ENCODE assay signal across 10 mouse cellular contexts in the genomic region with DNA sequence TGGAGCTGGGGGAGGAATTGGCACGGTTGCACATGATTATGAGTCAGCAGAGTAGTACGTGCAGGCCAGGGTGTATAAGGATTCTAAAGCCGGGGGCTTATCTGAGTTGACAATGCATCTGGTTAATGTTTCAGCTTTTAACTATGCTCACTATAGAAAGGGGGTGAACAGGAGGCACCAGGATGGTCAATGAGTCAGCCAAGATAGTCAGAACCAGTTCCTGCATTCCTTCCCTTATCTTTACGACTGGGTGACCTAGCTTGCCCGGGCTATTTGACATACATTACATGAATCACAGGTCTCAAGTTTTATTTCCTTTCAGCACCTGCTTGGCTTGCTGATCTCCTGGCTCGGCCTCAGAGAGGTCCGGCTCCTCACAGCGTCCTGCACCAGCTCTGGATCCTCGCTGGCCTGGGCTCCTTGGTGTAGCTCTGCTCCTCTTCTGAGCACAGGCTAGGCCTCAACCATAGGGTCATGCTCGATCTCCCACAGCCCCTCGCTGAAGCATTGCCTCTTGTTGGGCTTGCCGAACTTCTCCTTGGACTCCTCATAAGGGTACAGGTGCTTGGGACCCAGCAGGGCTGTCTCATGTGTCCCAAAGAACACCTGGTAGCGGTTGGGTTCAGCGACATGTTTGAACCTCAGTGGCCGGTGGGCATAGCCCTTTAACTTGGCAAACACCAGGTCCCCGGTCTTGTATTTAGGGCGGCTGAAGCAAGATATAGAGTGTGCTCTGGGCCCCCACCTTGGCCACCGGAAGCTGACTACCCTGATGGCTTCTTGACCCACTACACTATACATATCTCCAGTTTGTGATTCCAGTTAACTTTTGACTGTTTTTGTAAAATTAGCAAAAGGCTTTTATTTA. TPM values are rescaled to one million over a fixed set of nuclear protein-coding genes. Genes with fewer than 3 reads are reported as not detected.
DNase-seq lines count a peak whose midpoint lies in the region; ATAC-seq lines count a peak whose summit lies in the region.
"Had no signal": no experiment of that assay in that cellular context is flagged by ENCODE, and none has a peak within 500 bp of the region (broad histone marks: within the 10 kb centered on the region; RNA-seq: fewer than 3 reads in every experiment).

No protein-coding gene starts in this region.

- WGBS in kidney, embryonic 14.5 days: 88% methylated on average over 18 of the region's 18 CpGs
- WGBS in embryonic facial prominence, embryonic 13.5 days: 87% methylated on average over 18 of the region's 18 CpGs
- 89% methylated on average over 18 of the region's 18 CpGs for WGBS in hindbrain, embryonic 15.5 days
- 94% methylated on average over 18 of the region's 18 CpGs for WGBS in neural tube, embryonic 14.5 days
- WGBS in forebrain, embryonic 16.5 days: 94% methylated on average over 18 of the region's 18 CpGs

- H3K9ac ChIP-seq in kidney, embryonic 14.5 days (ENCODE audit: low read depth, low read length): no peak overlapping the region
- no peak overlapping the region for H3K9ac ChIP-seq in embryonic facial prominence, embryonic 13.5 days
- H3K9ac ChIP-seq in hindbrain, embryonic 15.5 days: no peak overlapping the region
- no peak overlapping the region for H3K9ac ChIP-seq in neural tube, embryonic 14.5 days (replicated peaks; ENCODE audit: low read depth, low read length)
- H3K9ac ChIP-seq in forebrain, embryonic 16.5 days (replicated peaks; ENCODE audit: low read depth, low read length): no peak overlapping the region

- H3K4me2 ChIP-seq in kidney, embryonic 14.5 days (replicated peaks; ENCODE audit: low read depth, low read length): no peak overlapping the region
- no peak overlapping the region for H3K4me2 ChIP-seq in embryonic facial prominence, embryonic 13.5 days
- no peak overlapping the region for H3K4me2 ChIP-seq in hindbrain, embryonic 15.5 days
- H3K4me2 ChIP-seq in neural tube, embryonic 14.5 days (ENCODE audit: low read depth, low read length): no peak overlapping the region
- no peak overlapping the region for H3K4me2 ChIP-seq in forebrain, embryonic 16.5 days (ENCODE audit: low read length)

- no peak overlapping the region for H3K27ac ChIP-seq in kidney, embryonic 14.5 days (ENCODE audit: low read depth, low read length)
- no peak overlapping the region for H3K27ac ChIP-seq in embryonic facial prominence, embryonic 13.5 days
- no peak overlapping the region for H3K27ac ChIP-seq in hindbrain, embryonic 15.5 days (replicated peaks)
- H3K27ac ChIP-seq in neural tube, embryonic 14.5 days (ENCODE audit: low read depth, low read length): no peak overlapping the region
- no peak overlapping the region for H3K27ac ChIP-seq in forebrain, embryonic 16.5 days (ENCODE audit: low read length)

- H3K27me3 ChIP-seq in kidney, embryonic 14.5 days (ENCODE audit: control insufficient read depth, insufficient read depth, low read length): no peaks in the 10 kb centered on the region
- no peaks in the 10 kb centered on the region for H3K27me3 ChIP-seq in embryonic facial prominence, embryonic 13.5 days
- no peaks in the 10 kb centered on the region for H3K27me3 ChIP-seq in hindbrain, embryonic 15.5 days
- no peaks in the 10 kb centered on the region for H3K27me3 ChIP-seq in neural tube, embryonic 14.5 days (ENCODE audit: control insufficient read depth, insufficient read depth, low read length)
- no peaks in the 10 kb centered on the region for H3K27me3 ChIP-seq in forebrain, embryonic 16.5 days (replicated peaks; ENCODE audit: control insufficient read depth, insufficient read depth, low read length)

- DNase-seq in kidney, adult 9 months: no peak
- DNase-seq in layer of hippocampus, postnatal 25 days (ENCODE audit: extremely low spot score in 1 of 2, low spot score in 1 of 2): no peak
- DNase-seq: layer of hippocampus, postnatal 36 days had no signal

- H3K4me1 ChIP-seq in kidney, embryonic 14.5 days (ENCODE audit: control insufficient read depth, insufficient read depth, low read length): no peaks in the 10 kb centered on the region
- no peaks in the 10 kb centered on the region for H3K4me1 ChIP-seq in embryonic facial prominence, embryonic 13.5 days
- no peaks in the 10 kb centered on the region for H3K4me1 ChIP-seq in hindbrain, embryonic 15.5 days (replicated peaks)
- no peaks in the 10 kb centered on the region for H3K4me1 ChIP-seq in neural tube, embryonic 14.5 days (ENCODE audit: control insufficient read depth, insufficient read depth, low read length)
- no peaks in the 10 kb centered on the region for H3K4me1 ChIP-seq in forebrain, embryonic 16.5 days (replicated peaks; ENCODE audit: control insufficient read depth, insufficient read depth, low read length)

- H3K36me3 ChIP-seq in kidney, embryonic 14.5 days (ENCODE audit: control insufficient read depth, insufficient read depth, low read length): no peaks in the 10 kb centered on the region
- H3K36me3 ChIP-seq in embryonic facial prominence, embryonic 13.5 days: no peaks in the 10 kb centered on the region
- no peaks in the 10 kb centered on the region for H3K36me3 ChIP-seq in hindbrain, embryonic 15.5 days
- H3K36me3 ChIP-seq in neural tube, embryonic 14.5 days (ENCODE audit: control insufficient read depth, insufficient read depth, low read length): no peaks in the 10 kb centered on the region
- H3K36me3 ChIP-seq in forebrain, embryonic 16.5 days (ENCODE audit: control insufficient read depth, insufficient read depth): no peaks in the 10 kb centered on the region

- H3K9me3 ChIP-seq in kidney, embryonic 14.5 days (ENCODE audit: control insufficient read depth, low read length): peaks cover 3% of the 10 kb centered on the region; the same call in 1 of the 2 replicates
- H3K9me3 ChIP-seq in embryonic facial prominence, embryonic 13.5 days: no peaks in the 10 kb centered on the region
- no peaks in the 10 kb centered on the region for H3K9me3 ChIP-seq in hindbrain, embryonic 15.5 days
- H3K9me3 ChIP-seq in neural tube, embryonic 14.5 days (ENCODE audit: control insufficient read depth, low read length): no peaks in the 10 kb centered on the region
- no peaks in the 10 kb centered on the region for H3K9me3 ChIP-seq in forebrain, embryonic 16.5 days (ENCODE audit: control insufficient read depth, low read length)

- no peak overlapping the region for H3K4me3 ChIP-seq in kidney, embryonic 14.5 days (ENCODE audit: low read length)
- no peak overlapping the region for H3K4me3 ChIP-seq in embryonic facial prominence, embryonic 13.5 days
- H3K4me3 ChIP-seq in hindbrain, embryonic 15.5 days: no peak overlapping the region
- H3K4me3 ChIP-seq in neural tube, embryonic 14.5 days (ENCODE audit: low read depth, low read length): no peak overlapping the region
- H3K4me3 ChIP-seq in forebrain, embryonic 16.5 days (replicated peaks; ENCODE audit: low read length): no peak overlapping the region

- ATAC-seq in kidney, embryonic 14.5 days (ENCODE audit: low FRiP score, low TSS enrichment): peak; percentile 55; the same call in 1 of the 2 replicates
- ATAC-seq in embryonic facial prominence, embryonic 13.5 days (ENCODE audit: insufficient number of reproducible peaks, insufficient read depth, low FRiP score, low TSS enrichment, low read depth): peak; percentile 70
- peak; percentile 48; the same call in 1 of the 2 replicates for ATAC-seq in hindbrain, embryonic 15.5 days (ENCODE audit: low FRiP score, low read depth)
- peak; percentile 60 for ATAC-seq in neural tube, embryonic 14.5 days (ENCODE audit: low read depth)
- no peak for ATAC-seq in forebrain, embryonic 16.5 days

RNA-seq across cellular contexts. Expression of a gene that starts 21.0 kb away (rescaled TPM):
- polyA plus RNA-seq in kidney, embryonic 14.5 days (2014; fragmentation: Nextera tagmentation; extraction: Ambion mirVana): not detected in 2 replicates
- 0.46 and 0.59 TPM in 2 replicates for polyA plus RNA-seq in embryonic facial prominence, embryonic 13.5 days (2015; fragmentation: Nextera tagmentation; extraction: Ambion mirVana)
- polyA plus RNA-seq in hindbrain, embryonic 15.5 days (2015; fragmentation: Nextera tagmentation; extraction: Ambion mirVana): not detected in 2 replicates
- polyA plus RNA-seq in neural tube, embryonic 14.5 days (2014; fragmentation: Nextera tagmentation; extraction: Ambion mirVana): not detected in 2 replicates
- total RNA-seq in layer of hippocampus, postnatal 25 days (2021): not detected
- polyA plus RNA-seq in forebrain, embryonic 16.5 days (2015; fragmentation: Nextera tagmentation; extraction: Ambion mirVana): not detected in 2 replicates
- total RNA-seq: gastrocnemius, adult 8-10 months; layer of hippocampus, postnatal 36 days had no signal
- polyA plus RNA-seq: testis, adult 2 months had no signal
